Mouse (Mus musculus) kidney, postnatal 0 days (tissue): ENCODE measurements around the gene Ptcd1. TPM values are rescaled to one million over a fixed set of nuclear protein-coding genes. Genes with fewer than 3 reads are reported as not detected.

Experiments
- ATAC-seq: fragments of 200-750 bp; cut with Nextera tagmentation; replicated peaks from 2 replicates; pipeline ENCODE4 v1.8.0; 2017; ENCODE audit warnings: low read depth, moderate number of reproducible peaks, moderate TSS enrichment, moderate library complexity; ENCODE audit not compliant: low FRiP score
- DNase-seq: peaks from one replicate; pipeline ENCODE4 v3.0.0-alpha.2; 2016; ENCODE audit warnings: low spot score
- H3K27ac ChIP-seq: fragments of 300-500 bp; sonication (generic); 2 replicates; pipeline ENCODE4 v1.5.1; 2014; ENCODE audit warnings: mild to moderate bottlenecking
- H3K27me3 ChIP-seq: fragments of 300-500 bp; sonication (generic); 2 replicates; pipeline ENCODE4 v1.6.1; 2014; ENCODE audit warnings: low read length, mixed read lengths; ENCODE audit not compliant: insufficient read depth
- H3K36me3 ChIP-seq: fragments of 300-500 bp; sonication (generic); 2 replicates; pipeline ENCODE4 v1.6.1; 2014; ENCODE audit warnings: low read length, mixed read lengths; ENCODE audit not compliant: insufficient read depth
- H3K4me1 ChIP-seq: fragments of 300-500 bp; sonication (generic); replicated peaks from 2 replicates; pipeline ENCODE4 v1.6.1; 2014; ENCODE audit warnings: antibody characterized with exemption, low read length, mixed read lengths; ENCODE audit not compliant: insufficient read depth
- H3K4me2 ChIP-seq: fragments of 300-500 bp; sonication (generic); 2 replicates; pipeline ENCODE4 v1.6.1; 2014; ENCODE audit warnings: mild to moderate bottlenecking, low read length, moderate library complexity, mixed read lengths
- H3K4me3 ChIP-seq: fragments of 300-500 bp; sonication (generic); replicated peaks from 2 replicates; pipeline ENCODE4 v1.5.1; 2014; ENCODE audit warnings: low read depth, low read length
- H3K9ac ChIP-seq: fragments of 300-500 bp; sonication (generic); 2 replicates; pipeline ENCODE4 v1.6.1; 2014; ENCODE audit warnings: low read depth, low read length
- H3K9me3 ChIP-seq: fragments of 300-500 bp; sonication (generic); replicated peaks from 2 replicates; pipeline ENCODE4 v1.6.1; 2016; ENCODE audit warnings: low read length, inconsistent platforms, mixed read lengths
- CTCF ChIP-seq: IDR thresholded peaks from 2 replicates; pipeline ENCODE4 v1.5.1; 2016; ENCODE audit warnings: antibody characterized with exemption, low read depth, mild to moderate bottlenecking, moderate library complexity
- WGBS: fragments of 180-500 bp; shearing (Covaris S2); extraction: QIAGEN DNeasy Blood & Tissue Kit; methylation state at CpG from one replicate; pipeline ENCODE4 v1.1.7; 2014; 5-methylcytosine and 5-hydroxymethylcytosine counted together
- polyA plus RNA-seq: library from polyadenylated mRNA; unstranded; fragments of >200 nt; fragmentation: Nextera tagmentation; extraction: Ambion mirVana; gene quantifications from 2 replicates; pipeline ENCODE4 v1.2.1, GENCODE M21; 2015

The Ptcd1 gene
- polyA plus RNA-seq, 1 experiment from 2014 or later: 15.2 TPM

GRCm38 (mm10) chr5:145178461-145178980, 11.6 kb upstream of the Ptcd1 start:
- DNase-seq (no peak), ATAC-seq (no peak)
- no peak for TF ChIP-seq CTCF
- peaks cover 71% of the 10 kb centered on the region for H3K36me3 ChIP-seq
- WGBS: 76% methylated on average over 18 of the region's 18 CpGs
- no peaks in the 10 kb centered on the region for H3K27me3 ChIP-seq
- no peak overlapping the region for H3K4me3 ChIP-seq
- no peak overlapping the region for H3K9ac ChIP-seq
- H3K4me2 ChIP-seq: no peak overlapping the region
- H3K27ac ChIP-seq: no peak overlapping the region
- no peaks in the 10 kb centered on the region for H3K9me3 ChIP-seq
- H3K4me1 ChIP-seq: no peaks in the 10 kb centered on the region

- H3K36me3 ChIP-seq: 0 out of 2 replicates have a peak, but pooled peaks cover 20% of the 10 kb centered on the region
- H3K9me3 ChIP-seq: no peaks in the 10 kb centered on the region
- 0% methylated on average over 27 of the region's 28 CpGs for WGBS
- H3K4me1 ChIP-seq: peaks cover 12% of the 10 kb centered on the region
- TF ChIP-seq CTCF: no peak
- DNase-seq (no peak), ATAC-seq (peak; percentile 55)
- H3K27ac ChIP-seq: peak overlapping the region; percentile 91
- peak overlapping the region; percentile 83 for H3K4me3 ChIP-seq
- no peaks in the 10 kb centered on the region for H3K27me3 ChIP-seq
- H3K4me2 ChIP-seq: peak overlapping the region; percentile 92
- peak overlapping the region; percentile 96 for H3K9ac ChIP-seq
Measured at GRCm38 (mm10) chr5:145167306-145167661, 376 bp upstream of the Ptcd1 start.

- no peak for ATAC-seq
Measured at GRCm38 (mm10) chr5:145165184-145165583, 1.7 kb downstream of the Ptcd1 start.

GRCm38 (mm10) chr5:145164710-145165109, 2.2 kb downstream of the Ptcd1 start:
- no peak overlapping the region for H3K9ac ChIP-seq
- 0 out of 2 replicates have a peak, but pooled peaks cover 21% of the 10 kb centered on the region for H3K36me3 ChIP-seq
- H3K27ac ChIP-seq: peak overlapping the region; percentile 5; the same call in 1 of the 2 replicates
- H3K27me3 ChIP-seq: no peaks in the 10 kb centered on the region
- no peak for TF ChIP-seq CTCF
- DNase-seq (peak; percentile 40), ATAC-seq (no peak)
- H3K9me3 ChIP-seq: no peaks in the 10 kb centered on the region
- 44% methylated on average over 3 of the region's 3 CpGs for WGBS
- H3K4me3 ChIP-seq: no peak overlapping the region
- peaks cover 12% of the 10 kb centered on the region for H3K4me1 ChIP-seq
- H3K4me2 ChIP-seq: peak overlapping the region; percentile 5; the same call in 1 of the 2 replicates

More at GRCm38 (mm10) chr5:145165184-145165583, 1.7 kb downstream of the Ptcd1 start:
- Histone ChIP-seq H3K9me3 (no peaks in the 10 kb centered on the region), H3K4me2 (no peak overlapping the region), H3K27me3 (no peaks in the 10 kb centered on the region), H3K9ac (no peak overlapping the region), H3K36me3 (0 out of 2 replicates have a peak, but pooled peaks cover 19% of the 10 kb centered on the region), H3K27ac (peak overlapping the region; percentile 5; the same call in 1 of the 2 replicates), H3K4me3 (no peak overlapping the region), H3K4me1 (peaks cover 12% of the 10 kb centered on the region)
- no peak for DNase-seq
- 80% methylated on average over 15 of the region's 15 CpGs for WGBS
- TF ChIP-seq CTCF: no peak

GRCm38 (mm10) chr5:145161361-145161760, 5.5 kb downstream of the Ptcd1 start:
- no peak overlapping the region for H3K27ac ChIP-seq
- no peak overlapping the region for H3K4me2 ChIP-seq
- no peaks in the 10 kb centered on the region for H3K9me3 ChIP-seq
- no peak overlapping the region for H3K9ac ChIP-seq
- no peak for TF ChIP-seq CTCF
- peaks cover 40% of the 10 kb centered on the region; the same call in 1 of the 2 replicates for H3K36me3 ChIP-seq
- no peak overlapping the region for H3K4me3 ChIP-seq
- no peaks in the 10 kb centered on the region for H3K27me3 ChIP-seq
- H3K4me1 ChIP-seq: peaks cover 5% of the 10 kb centered on the region; the same call in 1 of the 2 replicates
- ATAC-seq (no peak), DNase-seq (no peak)
- WGBS: 96% methylated on average over 14 of the region's 14 CpGs

GRCm38 (mm10) chr5:145152690-145153089, 14.2 kb downstream of the Ptcd1 start:
- H3K36me3 ChIP-seq: peaks cover 72% of the 10 kb centered on the region
- no peaks in the 10 kb centered on the region for H3K27me3 ChIP-seq
- no peak overlapping the region for H3K4me2 ChIP-seq
- DNase-seq (no peak), ATAC-seq (no peak)
- no peak overlapping the region for H3K9ac ChIP-seq
- 94% methylated on average over 5 of the region's 5 CpGs for WGBS
- H3K27ac ChIP-seq: no peak overlapping the region
- TF ChIP-seq CTCF: no peak
- no peaks in the 10 kb centered on the region for H3K4me1 ChIP-seq
- H3K4me3 ChIP-seq: no peak overlapping the region
- no peaks in the 10 kb centered on the region for H3K9me3 ChIP-seq

- Histone ChIP-seq H3K27me3 (no peaks in the 10 kb centered on the region), H3K4me1 (no peaks in the 10 kb centered on the region), H3K36me3 (peaks cover 87% of the 10 kb centered on the region), H3K4me2 (no peak overlapping the region), H3K9ac (no peak overlapping the region), H3K4me3 (no peak overlapping the region), H3K27ac (no peak overlapping the region), H3K9me3 (no peaks in the 10 kb centered on the region)
- DNase-seq: no peak
- WGBS: 92% methylated on average over 6 of the region's 6 CpGs
- no peak for ATAC-seq
- TF ChIP-seq CTCF: no peak
Measured at GRCm38 (mm10) chr5:145149294-145149693, 17.6 kb downstream of the Ptcd1 start.
